Mouse (Mus musculus) gastrocnemius, postnatal 10 days (tissue): ENCODE results near the gene Clvs2. TPM values are rescaled to one million over a fixed set of nuclear protein-coding genes. Genes with fewer than 3 reads are reported as not detected.
A peak's percentile ranks its signal among the peaks of the same experiment; 100 is the strongest.

Experiments
- DNase-seq: peaks from one replicate; pipeline ENCODE4 v3.0.0; 2021; ENCODE audit warnings: mixed read lengths
- long read RNA-seq, 2 experiments: library from polyadenylated mRNA; stranded (forward); transcript quantifications; one replicate each; pipeline ENCODE4 v2.0.0; 2021
- total RNA-seq, 2 experiments: library from RNA; stranded (reverse); gene quantifications; 2 replicates each; pipeline ENCODE4 v1.2.3; 2021

Clvs2 gene
- under 1 TPM; 0.12 to 0.43 TPM for total RNA-seq
- long read RNA-seq, experiment 1: 0 reads
- long read RNA-seq, experiment 2: 0 reads

DNA sequence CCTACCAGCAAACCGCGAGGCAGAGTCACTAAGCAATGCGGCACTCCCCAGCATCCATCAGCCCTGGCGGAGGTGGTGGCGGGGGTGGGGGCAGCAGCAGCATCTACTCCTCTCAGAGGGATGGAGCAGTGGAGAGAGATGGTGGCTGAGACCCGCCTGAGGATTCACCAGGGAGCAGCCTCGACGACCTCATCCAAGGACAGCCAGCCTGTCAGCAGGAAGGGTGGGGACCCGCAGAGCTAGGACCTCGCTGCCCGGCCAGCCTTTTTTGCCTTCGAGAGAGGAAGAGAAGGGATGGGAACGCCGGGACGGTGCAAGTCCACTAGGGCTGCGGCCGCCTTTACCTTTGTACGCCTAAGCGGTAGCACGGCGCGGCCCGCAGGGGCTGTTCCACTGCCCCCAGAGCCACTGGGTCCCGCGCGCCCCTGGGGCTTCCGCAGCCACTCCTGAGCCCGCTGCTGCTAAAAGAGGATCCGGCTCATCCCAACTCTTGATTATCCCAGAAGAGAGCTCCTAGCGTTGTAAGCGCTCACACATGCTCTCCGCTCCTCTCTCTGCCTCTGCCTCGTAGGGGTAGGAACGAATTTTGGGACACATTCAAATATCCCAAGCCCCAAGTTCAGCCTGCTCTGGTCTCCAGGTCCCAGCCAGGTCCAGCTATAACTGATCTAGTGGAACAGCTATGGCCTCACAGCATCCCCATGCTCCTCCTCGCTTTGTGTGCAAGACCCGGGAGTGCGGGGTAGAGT lies at the start of gene Clvs2:
Clvs2 (minus strand) TSS at position 639 of the 749 bp plus-strand sequence.
- DNase-seq: peak; percentile 23

DNA sequence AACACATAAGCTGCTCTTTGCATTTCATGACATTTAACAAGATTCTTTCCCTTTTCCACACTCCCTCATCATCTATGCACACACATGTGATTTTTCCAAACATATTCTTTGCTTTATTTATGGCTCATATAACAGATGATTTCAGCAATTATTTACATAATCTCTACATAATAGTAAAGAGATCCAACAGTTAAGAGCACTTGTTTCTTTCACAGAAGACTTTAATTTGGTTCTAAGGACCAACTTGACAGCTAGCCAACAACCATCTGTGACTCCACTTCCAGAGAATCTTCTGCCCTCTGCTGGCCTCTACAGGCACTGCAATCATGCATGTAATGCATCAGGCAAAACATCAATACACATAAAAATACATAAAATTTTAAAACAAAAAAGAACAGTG lies 28.6 kb upstream of the Clvs2 start:
- peak; percentile 78 for DNase-seq

DNA sequence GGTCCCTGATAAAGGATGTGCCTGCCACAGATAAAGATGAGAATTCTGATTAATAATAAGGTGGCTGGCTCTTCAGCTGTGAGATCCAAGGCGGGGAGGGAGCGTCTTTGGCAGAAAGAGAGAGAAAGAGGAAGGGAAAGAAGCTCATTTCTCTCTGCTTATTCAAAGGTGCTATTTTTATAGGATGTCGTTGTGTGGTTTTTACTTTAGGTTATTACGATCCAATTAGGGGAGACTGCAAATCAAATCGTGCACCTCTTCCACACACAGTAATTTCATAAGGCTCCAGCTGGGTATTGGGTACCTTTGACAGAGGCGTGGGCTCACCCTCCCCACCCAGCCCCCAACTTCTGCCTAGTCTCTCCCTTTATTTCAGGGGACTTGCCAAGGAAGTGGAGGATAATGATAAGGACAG lies 985 bp downstream of the Clvs2 start:
- DNase-seq: no peak

DNA sequence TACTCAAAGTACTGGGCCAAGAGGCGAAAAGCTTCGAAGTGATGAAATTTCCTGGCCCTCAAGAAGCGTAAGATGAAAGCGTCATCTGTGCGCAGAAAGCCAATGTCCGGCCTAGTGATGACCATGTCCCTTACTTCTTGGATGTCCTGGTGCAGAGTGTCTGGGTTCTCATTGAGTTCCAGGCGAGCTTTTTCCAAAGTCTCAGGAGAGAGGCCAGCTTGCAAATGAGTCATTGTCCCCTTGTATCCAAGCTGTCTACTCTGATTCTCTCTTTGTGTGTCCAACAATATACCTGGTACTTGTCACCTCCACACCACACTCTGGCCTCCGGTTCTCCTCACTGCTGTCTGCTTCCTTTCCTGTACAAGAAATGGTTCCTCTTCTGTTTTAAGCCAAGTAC lies 1.9 kb downstream of the Clvs2 start:
- no peak for DNase-seq

DNA sequence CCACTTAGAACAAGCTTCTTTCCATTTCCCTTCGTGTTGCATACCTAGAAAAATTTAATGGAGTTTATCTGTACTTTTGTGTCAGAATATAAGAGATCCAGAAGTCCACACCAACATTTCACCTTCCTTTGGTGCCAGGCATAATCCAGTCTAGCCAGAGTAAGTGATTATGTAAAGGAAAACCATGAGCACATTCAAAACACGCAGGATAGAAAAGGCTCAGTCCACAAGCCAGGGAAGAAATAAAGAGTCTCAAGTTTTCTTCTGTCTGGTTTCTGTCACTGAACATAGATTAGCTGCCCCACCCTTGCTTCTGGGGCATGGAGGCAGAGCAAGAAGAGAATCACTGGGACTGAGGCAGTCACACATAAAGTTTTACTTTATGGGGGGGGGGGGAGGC lies 8.4 kb downstream of the Clvs2 start:
- DNase-seq: no peak

DNA sequence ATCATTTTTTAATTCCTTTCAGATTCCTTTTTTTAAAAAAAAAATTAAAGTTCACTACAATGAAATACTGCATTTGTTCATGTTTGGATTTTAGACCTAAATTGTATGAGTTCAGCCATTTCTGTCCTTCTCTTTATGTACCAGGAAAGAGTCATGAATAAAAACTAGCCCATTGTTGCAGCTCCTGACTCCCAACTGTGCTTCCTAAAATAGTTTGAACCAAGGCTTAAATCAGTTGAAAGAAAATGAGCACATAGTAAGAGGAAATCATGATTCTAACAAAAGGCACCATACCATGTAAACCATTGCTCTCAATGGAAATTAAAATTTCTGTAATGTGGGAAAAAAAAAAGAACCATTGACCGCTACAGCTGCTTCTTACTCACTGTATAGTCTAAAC lies 11.4 kb downstream of the Clvs2 start:
- no peak for DNase-seq

DNA sequence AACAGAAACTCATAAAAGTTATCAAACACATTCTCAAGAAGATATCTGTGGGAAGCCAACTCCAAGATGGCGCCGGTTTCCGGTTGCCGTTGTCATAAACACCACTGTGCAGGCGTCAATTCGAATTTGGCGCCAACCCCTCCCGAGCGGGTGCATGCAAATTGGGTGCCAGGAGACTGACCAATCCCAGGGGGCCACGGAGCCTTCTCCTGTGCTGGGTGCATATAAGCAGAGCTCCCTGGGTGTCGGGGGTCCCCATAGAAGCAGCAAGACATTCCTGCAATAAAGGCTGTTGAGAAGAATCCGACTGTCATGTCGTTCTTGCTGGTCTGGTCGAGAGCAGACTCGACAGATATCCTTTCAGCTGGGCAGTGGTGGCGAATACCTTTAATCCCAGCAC lies 31.8 kb downstream of the Clvs2 start:
- peak; percentile 4 for DNase-seq

DNA sequence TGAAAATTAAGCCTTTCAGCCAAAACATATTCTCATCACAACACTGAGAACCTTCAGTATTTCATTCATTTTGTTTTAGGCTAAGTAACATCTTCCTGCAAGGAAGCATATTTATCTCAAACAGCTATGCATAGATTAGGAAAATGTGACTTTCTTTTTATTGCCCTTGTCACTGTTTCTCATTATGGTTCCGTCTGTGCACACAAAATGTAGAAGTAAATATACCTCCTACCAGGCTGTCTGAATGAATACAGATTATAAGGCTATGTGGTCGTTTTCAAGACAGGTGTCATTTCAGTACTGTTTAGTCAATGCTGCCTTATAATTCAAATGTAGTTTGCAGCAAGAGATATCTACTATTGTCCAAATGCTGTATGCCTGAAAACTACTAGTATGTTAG lies 35.8 kb downstream of the Clvs2 start:
- DNase-seq: no peak

DNA sequence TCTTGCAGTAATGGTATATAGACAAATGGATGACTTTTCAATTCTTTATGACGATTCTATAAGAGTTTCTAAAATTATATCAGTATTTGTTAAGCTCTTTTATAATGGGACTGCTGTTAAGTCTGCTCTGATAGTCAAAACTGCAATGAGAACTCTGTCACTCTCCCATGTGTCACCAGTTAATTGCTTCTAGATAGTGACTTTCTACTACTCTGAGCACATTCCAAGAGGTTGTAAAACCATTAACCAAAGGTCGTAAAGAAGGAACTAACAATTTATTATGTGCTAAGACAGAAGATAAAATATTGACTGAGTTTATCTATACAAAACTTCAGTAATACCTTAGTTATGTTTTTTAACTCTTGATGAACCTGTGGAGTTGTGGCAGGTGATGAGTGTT lies 37.5 kb downstream of the Clvs2 start:
- no peak for DNase-seq

DNA sequence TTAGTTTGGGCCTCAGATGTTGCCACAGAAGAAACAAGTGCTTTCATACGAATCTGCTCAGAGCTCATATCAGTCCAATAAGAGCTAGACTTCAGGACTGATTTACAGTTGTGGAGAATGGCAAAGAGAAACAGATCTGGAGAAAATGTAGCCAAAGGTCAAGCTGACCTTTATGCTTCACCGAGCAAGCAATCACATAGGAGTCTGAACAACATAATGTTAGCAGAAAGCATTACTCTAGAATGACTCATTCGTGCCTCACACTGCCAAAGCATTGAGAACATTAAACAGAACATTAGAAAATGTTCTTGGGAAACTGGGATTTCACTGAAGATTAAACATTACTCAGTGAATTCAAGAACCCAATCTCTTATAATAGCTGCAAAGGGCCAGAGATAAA lies 66.5 kb downstream of the Clvs2 start:
- DNase-seq: no peak

DNA sequence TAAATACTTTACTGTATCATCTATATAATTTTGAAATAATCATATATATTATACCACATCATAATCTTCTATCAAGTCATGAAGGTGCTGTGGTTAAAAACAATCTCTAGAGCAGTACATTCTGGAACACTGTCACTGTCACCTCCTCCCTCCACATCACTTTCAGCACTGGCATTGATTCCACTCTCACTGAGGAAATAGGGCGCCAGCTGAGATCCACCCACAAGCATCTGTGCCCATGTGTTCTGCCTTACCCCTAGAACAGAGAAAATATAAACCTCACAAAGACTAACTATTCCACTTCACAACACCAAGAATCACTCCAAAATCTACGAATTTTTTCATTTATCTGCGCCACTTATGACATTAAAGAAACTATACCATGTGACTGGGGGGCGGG lies 84.2 kb downstream of the Clvs2 start:
- DNase-seq: no peak

Other genes starting within 250 kb of the Clvs2 start
- gene Sult3a2, start 161.9 kb upstream of the Clvs2 start, total RNA-seq: not detected
- not detected for gene Sult3a1, start 233.0 kb upstream of the Clvs2 start, total RNA-seq